Mouse (Mus musculus) forebrain, postnatal 0 days (tissue): ENCODE measurements around the gene Apoc3. TPM values are rescaled to one million over a fixed set of nuclear protein-coding genes. Genes with fewer than 3 reads are reported as not detected.

Experiments used
- ATAC-seq: fragments of 200-750 bp; cut with Nextera tagmentation; 2 replicates; pipeline ENCODE4 v1.8.0; 2017; ENCODE audit warnings: mild to moderate bottlenecking, moderate library complexity
- DNase-seq: peaks from one replicate; pipeline ENCODE4 v3.0.0-alpha.2; 2015
- H3K27ac ChIP-seq: fragments of 300-500 bp; sonication (generic); 2 replicates; pipeline ENCODE4 v1.5.1; 2014; ENCODE audit warnings: low read depth, mild to moderate bottlenecking, antibody characterized with exemption, low read length, moderate library complexity, mixed read lengths
- H3K27me3 ChIP-seq: fragments of 300-500 bp; sonication (generic); 2 replicates; pipeline ENCODE4 v1.6.1; 2014; ENCODE audit warnings: mild to moderate bottlenecking, low read length, mixed read lengths; ENCODE audit not compliant: insufficient read depth
- H3K36me3 ChIP-seq: fragments of 300-500 bp; sonication (generic); 2 replicates; pipeline ENCODE4 v1.6.1; 2014; ENCODE audit warnings: mild to moderate bottlenecking, moderate library complexity; ENCODE audit not compliant: insufficient read depth
- H3K4me1 ChIP-seq: fragments of 300-500 bp; sonication (generic); 2 replicates; pipeline ENCODE4 v1.6.1; 2014; ENCODE audit warnings: antibody characterized with exemption; ENCODE audit not compliant: insufficient read depth
- H3K4me2 ChIP-seq: fragments of 300-500 bp; sonication (generic); 2 replicates; pipeline ENCODE4 v1.6.1; 2014; ENCODE audit warnings: low read depth, mild to moderate bottlenecking, moderate library complexity
- H3K4me3 ChIP-seq: fragments of 300-500 bp; sonication (generic); 2 replicates; pipeline ENCODE4 v1.5.1; 2014; ENCODE audit warnings: low read depth, low read length, mixed read lengths
- H3K9ac ChIP-seq: fragments of 300-500 bp; sonication (generic); 2 replicates; pipeline ENCODE4 v1.6.1; 2014; ENCODE audit warnings: mild to moderate bottlenecking
- H3K9me3 ChIP-seq: fragments of 300-500 bp; sonication (generic); 2 replicates; pipeline ENCODE4 v1.6.1; 2016; ENCODE audit warnings: low read length
- CTCF ChIP-seq: sonication (generic); IDR thresholded peaks from 2 replicates; pipeline ENCODE4 v1.5.1; 2016; ENCODE audit warnings: antibody characterized with exemption, control low read depth, low read depth
- WGBS: fragments of 180-500 bp; shearing (Covaris S2); extraction: QIAGEN DNeasy Blood & Tissue Kit; methylation state at CpG from one replicate; pipeline ENCODE4 v1.1.7; 2014; 5-methylcytosine and 5-hydroxymethylcytosine counted together
- polyA plus RNA-seq: library from polyadenylated mRNA; unstranded; fragments of >200 nt; fragmentation: Nextera tagmentation; extraction: Ambion mirVana; gene quantifications from 2 replicates; pipeline ENCODE4 v1.2.1, GENCODE M21; 2015
- total RNA-seq: library from RNA; depleted of rRNA; stranded (reverse); fragments of >200 nt; gene quantifications from 2 replicates; pipeline ENCODE4 v1.2.3, GENCODE M21; 2014

Gene Apoc3
- total and polyA plus RNA-seq, 2 experiments from 2014 or later = 0.44 TPM; not detected in 1

GRCm38 (mm10) chr9:46243584-46243983, 8.1 kb upstream of the Apoc3 start:
- Histone ChIP-seq H3K27me3 (no peaks in the 10 kb centered on the region), H3K4me3 (no peak overlapping the region), H3K4me1 (no peaks in the 10 kb centered on the region), H3K36me3 (no peaks in the 10 kb centered on the region), H3K4me2 (no peak overlapping the region), H3K9me3 (no peaks in the 10 kb centered on the region), H3K27ac (no peak overlapping the region), H3K9ac (no peak overlapping the region)
- 40% methylated on average over 8 of the region's 8 CpGs for WGBS
- TF ChIP-seq CTCF = no peak
- DNase-seq (no peak), ATAC-seq (no peak)

- no peak overlapping the region for H3K4me3 ChIP-seq
- no peak overlapping the region for H3K4me2 ChIP-seq
- H3K4me1 ChIP-seq = no peaks in the 10 kb centered on the region
- 72% methylated on average over 4 of the region's 4 CpGs for WGBS
- H3K9ac ChIP-seq = no peak overlapping the region
- H3K9me3 ChIP-seq = no peaks in the 10 kb centered on the region
- ATAC-seq = no peak
- no peak for DNase-seq
- no peak for TF ChIP-seq CTCF
- H3K27me3 ChIP-seq = no peaks in the 10 kb centered on the region
- no peak overlapping the region for H3K27ac ChIP-seq
- H3K36me3 ChIP-seq = no peaks in the 10 kb centered on the region
These were observed 7.7 kb upstream of the Apoc3 start for GRCm38 (mm10) chr9:46243122-46243521.

- H3K27me3 ChIP-seq = no peaks in the 10 kb centered on the region
- no peak for TF ChIP-seq CTCF
- H3K36me3 ChIP-seq = no peaks in the 10 kb centered on the region
- WGBS = 77% methylated on average over 2 of the region's 2 CpGs
- H3K4me1 ChIP-seq = no peaks in the 10 kb centered on the region
- H3K9me3 ChIP-seq = no peaks in the 10 kb centered on the region
- H3K9ac ChIP-seq = no peak overlapping the region
- no peak overlapping the region for H3K27ac ChIP-seq
- no peak for ATAC-seq
- no peak overlapping the region for H3K4me3 ChIP-seq
- no peak for DNase-seq
- no peak overlapping the region for H3K4me2 ChIP-seq
These were observed 6.4 kb upstream of the Apoc3 start for GRCm38 (mm10) chr9:46241818-46242217.

GRCm38 (mm10) chr9:46240526-46241153, 5.2 kb upstream of the Apoc3 start, which contains the start of gene Apoa4:
Gene Apoa4 (plus strand): TSS chr9:46240696.
- H3K9ac ChIP-seq = no peak within 1 kb of the TSS
- WGBS = 68% methylated on average over 7 of the region's 7 CpGs
- ATAC-seq (no peak), DNase-seq (no peak)
- H3K27ac ChIP-seq = no peak within 1 kb of the TSS
- TF ChIP-seq CTCF = no peak
- H3K36me3 ChIP-seq = no peaks in the 10 kb centered on the region
- no peak within 1 kb of the TSS for H3K4me2 ChIP-seq
- no peaks in the 10 kb centered on the region for H3K4me1 ChIP-seq
- no peaks in the 10 kb centered on the region for H3K9me3 ChIP-seq
- no peak within 1 kb of the TSS for H3K4me3 ChIP-seq
- no peaks in the 10 kb centered on the region for H3K27me3 ChIP-seq

GRCm38 (mm10) chr9:46238850-46239249, 3.4 kb upstream of the Apoc3 start:
- Histone ChIP-seq H3K27me3 (no peaks in the 10 kb centered on the region), H3K4me2 (no peak overlapping the region), H3K9me3 (no peaks in the 10 kb centered on the region), H3K27ac (no peak overlapping the region), H3K36me3 (no peaks in the 10 kb centered on the region), H3K4me3 (no peak overlapping the region), H3K4me1 (no peaks in the 10 kb centered on the region), H3K9ac (no peak overlapping the region)
- no peak for TF ChIP-seq CTCF
- DNase-seq (no peak), ATAC-seq (no peak)
- WGBS = 90% methylated on average over 7 of the region's 7 CpGs

- Histone ChIP-seq H3K4me1 (no peaks in the 10 kb centered on the region), H3K27me3 (no peaks in the 10 kb centered on the region), H3K36me3 (no peaks in the 10 kb centered on the region), H3K4me2 (no peak overlapping the region), H3K9me3 (no peaks in the 10 kb centered on the region), H3K4me3 (no peak overlapping the region), H3K27ac (no peak overlapping the region), H3K9ac (no peak overlapping the region)
- ATAC-seq = no peak
- WGBS = 44% methylated on average over 4 of the region's 4 CpGs
- no peak for DNase-seq
- no peak for TF ChIP-seq CTCF
These were observed 213 bp upstream of the Apoc3 start for GRCm38 (mm10) chr9:46235649-46236048.

- TF ChIP-seq CTCF = no peak
- Histone ChIP-seq H3K9ac (no peak overlapping the region), H3K4me1 (no peaks in the 10 kb centered on the region), H3K27me3 (no peaks in the 10 kb centered on the region), H3K4me3 (no peak overlapping the region), H3K27ac (no peak overlapping the region), H3K4me2 (no peak overlapping the region), H3K9me3 (no peaks in the 10 kb centered on the region), H3K36me3 (no peaks in the 10 kb centered on the region)
- DNase-seq (no peak), ATAC-seq (no peak)
- WGBS = 91% methylated on average over 6 of the region's 6 CpGs
These were observed 240 bp downstream of the Apoc3 start for GRCm38 (mm10) chr9:46235196-46235595.
